Mouse (Mus musculus) lung, postnatal 0 days (tissue): ENCODE measurements around the gene Gpc6.

Source experiments
- CTCF ChIP-seq: IDR thresholded peaks from 2 replicates; pipeline ENCODE4 v1.5.1; 2016; ENCODE audit warnings: antibody characterized with exemption, mild to moderate bottlenecking
- EP300 ChIP-seq: IDR thresholded peaks from 2 replicates; pipeline ENCODE4 v1.6.1; 2016; ENCODE audit warnings: antibody characterized with exemption, mild to moderate bottlenecking, control low read depth

GRCm38 (mm10) chr14:117490469-117490868 is 565.4 kb downstream of the Gpc6 start:
- TF ChIP-seq EP300, result no peak
- peak; percentile 37 for TF ChIP-seq CTCF
